Mouse (Mus musculus) thymus, postnatal 36 days (tissue): ENCODE data around the gene 1700019N19Rik.

Experiments
- DNase-seq, 2 experiments: peaks; one replicate each; pipeline ENCODE4 v3.0.0; 2022; ENCODE audit warnings: mixed read lengths in 2 of 2

Gene 1700019N19Rik

GRCm38 (mm10) chr19:58794284-58794683 is at the start of gene 1700019N19Rik:
Gene 1700019N19Rik, minus strand, starts transcription at chr19:58794461.
- DNase-seq, result no peak

- DNase-seq, result no peak
Measured at GRCm38 (mm10) chr19:58843606-58844005, 49.3 kb upstream of the 1700019N19Rik start.

DNA sequence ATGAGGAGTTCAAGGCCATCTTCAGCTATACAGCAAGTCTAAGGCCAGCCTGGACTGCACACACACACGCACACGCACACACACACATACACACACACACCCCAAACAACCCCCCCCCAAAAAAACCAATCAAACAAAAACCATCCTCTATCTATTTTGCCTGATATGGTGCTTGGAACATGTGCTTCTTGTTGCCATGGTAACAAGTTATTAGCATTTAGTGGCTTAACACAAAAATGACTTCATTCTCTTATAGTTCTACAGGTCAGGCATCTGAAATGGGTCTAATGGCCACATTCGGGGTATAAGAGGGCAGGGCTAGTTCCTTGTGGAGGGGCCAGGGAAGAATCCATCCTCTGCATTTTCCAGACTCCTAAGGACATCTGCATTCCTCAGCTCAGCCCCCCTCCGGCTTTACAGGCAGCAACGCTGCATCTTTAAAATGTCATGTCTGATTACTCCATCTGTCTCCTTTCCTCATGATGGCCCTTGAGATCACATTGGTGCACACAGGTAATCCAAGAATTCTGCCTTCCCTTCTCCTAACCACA is 46.5 kb upstream of the 1700019N19Rik start:
- DNase-seq, result no peak

DNA sequence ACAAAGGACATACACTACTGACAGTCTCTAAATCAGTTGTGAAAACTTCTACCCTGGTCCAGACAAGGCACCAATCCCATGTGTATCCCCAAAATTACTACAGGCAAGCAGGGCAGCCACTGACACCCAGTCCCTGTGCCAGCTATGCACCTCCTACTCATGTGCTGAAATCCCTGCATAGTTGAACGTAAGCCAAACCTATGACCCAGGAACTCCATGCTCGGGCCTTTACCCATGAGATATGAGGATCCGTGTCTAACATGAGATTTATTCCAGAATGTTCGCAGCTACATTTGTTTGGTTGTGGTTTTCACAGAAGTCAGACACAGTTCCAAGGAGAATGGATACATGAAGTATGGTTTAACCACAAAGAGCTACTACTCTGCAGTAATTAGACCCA is 45.5 kb upstream of the 1700019N19Rik start:
- DNase-seq, result no peak

DNA sequence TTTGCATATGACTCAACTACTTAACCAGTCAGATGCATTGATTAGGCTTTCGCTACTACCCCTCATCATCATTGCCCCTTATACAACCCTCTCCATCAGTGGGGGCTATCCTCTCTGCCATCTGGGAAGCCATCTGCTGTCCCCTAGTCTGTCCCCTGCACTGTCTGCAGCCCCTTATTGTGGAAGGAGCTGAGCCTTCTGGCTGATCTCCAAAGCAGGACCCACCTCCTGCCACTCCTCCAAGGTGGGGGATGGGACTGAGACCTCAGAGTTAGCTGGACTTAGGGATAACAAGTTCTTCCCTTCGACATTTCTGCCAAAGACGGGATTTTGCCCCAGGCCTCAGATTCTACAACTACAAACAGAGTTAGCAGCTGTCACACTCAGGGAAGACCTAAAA is 45.1 kb upstream of the 1700019N19Rik start:
- DNase-seq, result no peak

DNA sequence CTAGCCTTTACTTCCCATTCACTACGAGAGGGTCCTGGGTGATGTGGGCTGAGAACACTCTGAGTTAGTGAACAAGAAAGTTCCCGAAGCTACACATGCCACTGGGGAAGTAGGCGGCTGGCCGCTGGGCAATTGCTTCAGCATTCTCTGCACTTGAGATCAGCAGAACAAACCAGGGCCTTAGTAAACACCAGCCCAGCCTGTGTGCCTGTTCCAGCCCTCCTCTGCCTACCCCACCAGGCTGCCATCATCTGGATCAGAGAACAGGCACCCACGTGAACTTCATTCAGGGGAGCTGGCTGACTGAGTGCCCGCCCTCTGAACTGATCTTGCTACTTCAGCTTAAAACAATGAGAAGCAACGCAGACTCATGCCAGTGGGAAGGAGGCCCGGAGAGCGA is 44.4 kb upstream of the 1700019N19Rik start:
- DNase-seq, result no peak

GRCm38 (mm10) chr19:58833639-58834180 is 39.4 kb upstream of the 1700019N19Rik start:
- no peak for DNase-seq

GRCm38 (mm10) chr19:58832988-58833387 is 38.7 kb upstream of the 1700019N19Rik start:
- no peak for DNase-seq

GRCm38 (mm10) chr19:58831280-58831922 is 37.1 kb upstream of the 1700019N19Rik start:
- DNase-seq, result no peak

DNA sequence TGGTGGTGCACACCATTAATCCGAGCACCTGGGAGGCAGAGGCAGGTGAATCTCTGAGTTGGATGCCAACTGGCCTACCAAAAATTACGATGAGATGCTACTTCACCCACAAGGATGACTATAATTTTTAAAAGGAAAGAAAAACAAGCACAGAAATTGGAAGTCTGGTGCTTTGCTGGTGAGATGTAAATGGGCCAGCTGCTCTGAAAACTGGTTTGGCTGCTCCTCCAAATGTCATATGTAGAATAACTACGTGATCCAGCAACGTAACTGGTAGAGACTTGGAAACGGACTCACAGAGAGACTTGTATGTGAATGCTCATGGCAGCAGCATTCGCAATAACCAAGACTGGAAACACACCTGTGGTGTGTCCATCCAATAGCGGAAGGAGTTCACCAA is 35.9 kb upstream of the 1700019N19Rik start:
- no peak for DNase-seq

- no peak for DNase-seq
Measured at GRCm38 (mm10) chr19:58829575-58829974, 35.3 kb upstream of the 1700019N19Rik start.

GRCm38 (mm10) chr19:58827656-58828055 is 33.4 kb upstream of the 1700019N19Rik start:
- DNase-seq, result no peak

DNA sequence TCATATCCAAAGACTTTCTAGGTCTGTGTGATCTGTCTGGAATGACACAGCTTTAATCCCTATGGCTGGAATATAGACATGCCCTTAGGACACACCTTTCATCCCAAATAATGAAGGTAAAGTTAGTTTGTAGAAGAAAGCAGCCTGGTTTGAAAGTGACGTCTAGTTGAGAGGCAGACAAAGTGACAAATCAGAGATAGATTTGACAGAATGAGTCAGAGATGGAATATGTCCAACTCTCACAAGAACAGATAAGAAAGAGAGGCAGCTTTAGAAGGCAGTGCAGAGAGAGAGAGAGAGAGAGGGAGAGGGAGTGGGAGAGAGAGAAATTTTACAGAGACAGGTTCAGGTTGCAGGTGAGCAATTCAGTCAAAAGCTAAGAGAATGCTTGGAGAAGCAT is 30.1 kb upstream of the 1700019N19Rik start:
- DNase-seq, result no peak

DNA sequence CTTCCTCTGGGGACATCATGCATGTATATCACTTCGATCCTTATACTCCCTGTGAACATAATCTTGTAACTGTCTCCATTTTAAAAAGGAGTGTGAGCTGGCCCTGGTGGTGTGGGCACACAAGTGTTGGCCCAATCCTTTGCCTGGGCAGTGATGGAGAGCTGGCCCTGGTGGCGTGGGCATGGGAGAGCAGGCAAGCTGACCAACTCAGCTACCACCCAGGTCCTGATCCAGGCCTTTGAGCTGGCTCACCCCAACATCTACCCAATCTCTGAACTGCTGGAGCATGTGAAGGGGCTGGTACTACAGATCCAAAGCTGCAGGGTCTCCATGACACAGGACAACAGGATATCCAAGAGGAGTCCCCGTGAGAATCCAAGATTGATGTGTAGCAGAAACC is 29.0 kb upstream of the 1700019N19Rik start:
- no peak for DNase-seq

DNA sequence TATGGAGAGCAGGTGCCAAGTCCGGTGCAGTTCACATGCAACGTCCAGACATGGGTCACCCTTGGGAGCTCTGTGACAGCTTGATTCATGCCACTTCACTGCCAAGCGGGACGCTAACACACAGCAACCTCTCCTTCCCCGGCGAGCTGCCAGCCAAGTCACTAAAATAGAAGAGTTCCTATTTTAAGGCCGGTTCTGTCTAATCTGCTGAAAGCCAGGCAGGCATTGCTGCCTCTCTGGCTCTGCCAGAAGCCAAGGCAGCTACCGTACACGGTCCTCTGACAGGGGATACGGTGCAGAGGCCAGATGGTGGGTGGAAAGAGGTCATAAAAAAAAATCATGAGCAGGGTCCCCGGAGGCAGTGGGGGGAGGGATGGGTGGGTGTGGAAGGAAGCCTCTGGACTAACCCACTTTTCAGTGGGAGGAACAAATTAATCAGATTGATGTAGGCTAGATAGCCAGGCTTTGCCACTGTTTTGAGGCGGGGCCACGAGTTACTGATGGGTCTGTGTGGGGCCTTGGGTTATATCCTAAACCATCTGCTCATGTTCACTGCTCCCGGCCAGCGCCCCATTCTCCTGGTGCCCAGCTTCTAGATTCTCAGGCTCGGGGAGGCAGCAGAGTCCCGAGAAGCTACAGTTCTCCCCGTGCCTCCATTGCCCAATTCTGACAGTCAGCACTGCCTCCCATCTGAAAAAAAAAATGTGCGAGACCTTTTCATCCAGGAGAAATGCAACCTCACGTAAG is 28.4 kb upstream of the 1700019N19Rik start:
- DNase-seq, result no peak

- DNase-seq, result peak in 1 of 2 experiments; percentile 13
Measured at GRCm38 (mm10) chr19:58818571-58819415, 24.5 kb upstream of the 1700019N19Rik start.

DNA sequence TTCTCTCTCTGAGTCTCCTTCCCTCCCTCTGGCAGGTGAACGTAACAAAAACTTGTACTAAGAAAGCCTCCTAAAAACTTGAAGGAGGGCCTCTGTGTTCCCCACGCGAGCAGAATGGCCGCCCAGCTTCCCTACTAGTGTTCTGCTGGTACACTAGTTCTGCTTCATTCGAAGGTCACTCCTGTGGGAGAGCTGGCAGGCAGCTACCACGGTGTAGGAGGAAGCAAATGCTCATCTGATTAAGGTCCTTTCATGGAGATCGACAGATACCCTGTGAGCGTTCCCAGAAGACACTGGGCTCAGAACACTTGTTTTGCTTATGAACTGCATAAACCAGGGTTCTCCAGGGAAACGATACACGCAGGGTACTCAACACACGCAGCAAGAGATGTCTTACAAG is 23.1 kb upstream of the 1700019N19Rik start:
- DNase-seq, result no peak

DNA sequence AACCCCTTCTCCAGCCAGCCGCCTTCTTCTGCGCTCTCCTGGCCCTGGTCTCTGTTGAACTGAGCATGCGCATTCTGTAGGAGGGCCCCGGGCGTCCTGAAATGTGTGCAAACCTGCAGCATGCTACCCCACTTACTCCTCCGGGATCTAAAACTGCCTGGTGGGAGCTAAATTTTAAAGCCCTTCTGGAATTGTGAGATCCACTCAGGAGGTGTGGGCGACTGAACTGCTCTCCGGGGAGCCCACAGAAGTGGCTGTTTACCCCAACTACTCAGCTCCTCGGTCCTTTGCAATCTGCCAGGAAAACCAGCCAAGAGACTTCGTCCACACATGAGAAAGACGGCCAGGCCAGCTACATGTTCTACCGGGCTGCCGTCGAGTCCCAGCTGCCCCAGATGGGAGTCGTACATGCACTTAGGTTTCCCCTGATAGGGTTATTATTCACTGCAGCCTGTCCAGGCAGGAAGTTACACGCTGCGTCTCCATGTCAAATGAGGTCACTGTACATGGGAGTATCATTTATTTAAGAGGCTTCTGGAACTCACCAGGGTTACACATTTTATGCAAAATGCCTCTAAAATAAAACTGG is 22.3 kb upstream of the 1700019N19Rik start:
- DNase-seq, result no peak

DNA sequence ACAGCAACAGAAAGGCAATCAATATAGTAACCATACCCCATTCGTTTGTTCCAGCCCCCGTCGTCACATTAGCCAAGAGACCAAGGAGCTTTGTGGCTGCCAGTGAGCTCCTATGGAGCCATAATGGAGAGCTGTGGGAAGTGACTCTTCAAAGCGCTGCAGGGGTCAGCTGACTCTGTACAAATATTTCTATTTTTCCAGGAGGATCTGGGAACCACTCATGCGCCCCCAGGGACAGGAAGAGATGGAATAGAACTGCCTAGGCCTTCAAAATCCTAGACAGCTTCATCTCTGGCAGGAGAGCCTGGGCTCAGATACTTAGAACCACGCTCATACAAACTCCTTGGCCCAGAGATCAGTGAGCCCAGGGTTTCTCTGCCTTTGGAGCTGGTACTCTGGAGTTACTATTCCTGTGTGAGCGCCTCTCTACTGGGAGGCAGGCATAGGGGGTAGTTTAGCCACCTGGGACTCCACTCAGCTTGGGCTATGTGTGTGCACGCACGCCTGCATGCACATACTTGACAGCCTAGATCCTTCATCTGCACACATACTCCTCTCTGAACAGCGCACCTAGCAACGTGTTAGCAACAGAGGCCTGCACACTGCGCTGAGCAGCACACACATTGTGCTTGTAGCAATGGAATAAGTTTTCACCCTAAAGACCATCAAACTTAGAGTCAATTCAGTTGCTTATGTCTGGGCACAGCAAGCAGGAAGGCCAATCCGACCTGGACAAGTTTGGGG is 21.1 kb upstream of the 1700019N19Rik start:
- DNase-seq, result no peak

- DNase-seq, result no peak
Measured at GRCm38 (mm10) chr19:58810536-58810935, 16.3 kb upstream of the 1700019N19Rik start.

DNA sequence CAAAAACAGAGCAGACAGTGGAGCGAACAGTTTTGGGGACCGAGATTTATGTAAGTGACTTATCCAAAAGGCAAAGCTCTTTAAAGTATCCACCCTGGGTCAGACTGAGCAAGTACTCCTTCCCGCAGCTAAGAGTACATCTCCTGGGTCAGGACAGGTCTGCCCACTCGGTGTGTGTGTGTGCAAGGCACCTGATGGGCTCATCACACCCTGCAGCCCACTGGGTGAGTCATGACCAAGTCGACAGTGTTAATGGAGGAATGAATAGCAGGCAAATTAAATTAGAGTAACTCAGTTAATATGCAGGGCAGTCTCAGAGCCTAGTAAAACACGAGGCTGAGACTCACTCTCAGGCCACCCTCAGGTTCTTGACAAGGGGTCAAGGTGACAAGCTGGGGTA is 14.6 kb upstream of the 1700019N19Rik start:
- no peak for DNase-seq

DNA sequence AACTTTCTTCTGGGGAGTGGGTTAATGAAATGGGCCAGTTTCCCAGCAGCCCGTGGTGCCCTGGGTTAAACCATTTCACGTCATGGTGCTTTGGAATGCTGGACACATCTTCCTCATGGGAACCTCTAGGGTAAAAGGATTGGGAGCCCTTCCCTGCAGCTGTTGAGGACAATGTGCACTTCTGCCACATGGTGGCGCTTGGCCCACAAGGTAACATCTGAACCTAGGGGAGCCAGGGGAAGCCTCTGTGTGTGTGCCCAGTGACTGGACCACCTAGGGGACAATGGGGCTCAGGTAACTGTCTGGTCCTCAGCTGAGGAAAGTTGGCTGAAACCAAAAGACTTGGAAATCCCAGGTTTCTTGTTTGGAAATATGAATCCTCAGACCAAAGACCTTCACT is 12.1 kb upstream of the 1700019N19Rik start:
- peak; percentile 28 to 32 for DNase-seq
